Mouse (Mus musculus): Measurements from ENCODE around the gene Krtap5-1.
"Not testable (repeated sequence)": the region's sequence is repeated elsewhere in the genome, so short reads cannot be mapped to it uniquely, and the experiment has no call there.

- not testable (repeated sequence) for TF ChIP-seq BHLHE40 (IDR thresholded peaks at IDR 0.05; ENCODE audit: borderline replicate concordance, low read depth, low read length); E2F4 (IDR thresholded peaks at IDR 0.05; ENCODE audit: borderline replicate concordance, low read depth, low read length); KAT2A (conservative IDR thresholded peaks at IDR 0.05; ENCODE audit: low read depth, low read length); POLR2A (IDR thresholded peaks at IDR 0.05; ENCODE audit: control insufficient read depth in 1 of 2, insufficient read depth in 1 of 2, low read depth in 1 of 2, low read length in 2 of 2, poor library complexity in 1 of 2); GATA1 (IDR thresholded peaks at IDR 0.05; ENCODE audit: low read depth, low read length); CTCF (IDR thresholded peaks at IDR 0.05 in 2 of 3, conservative IDR thresholded peaks at IDR 0.05 in 1 of 3; ENCODE audit: control insufficient read depth in 1 of 3, insufficient read depth in 1 of 3, low read depth in 2 of 3, low read length in 3 of 3, poor library complexity in 1 of 3, severe bottlenecking in 1 of 3); POLR2AphosphoS2 (IDR thresholded peaks at IDR 0.05; ENCODE audit: low read length)
These were observed 35.8 kb upstream of the Krtap5-1 start for GRCm38 (mm10) chr7:142332741-142333140.
